Comparison of ENCODE assay signal across 8 mouse cellular contexts in the genomic region with DNA sequence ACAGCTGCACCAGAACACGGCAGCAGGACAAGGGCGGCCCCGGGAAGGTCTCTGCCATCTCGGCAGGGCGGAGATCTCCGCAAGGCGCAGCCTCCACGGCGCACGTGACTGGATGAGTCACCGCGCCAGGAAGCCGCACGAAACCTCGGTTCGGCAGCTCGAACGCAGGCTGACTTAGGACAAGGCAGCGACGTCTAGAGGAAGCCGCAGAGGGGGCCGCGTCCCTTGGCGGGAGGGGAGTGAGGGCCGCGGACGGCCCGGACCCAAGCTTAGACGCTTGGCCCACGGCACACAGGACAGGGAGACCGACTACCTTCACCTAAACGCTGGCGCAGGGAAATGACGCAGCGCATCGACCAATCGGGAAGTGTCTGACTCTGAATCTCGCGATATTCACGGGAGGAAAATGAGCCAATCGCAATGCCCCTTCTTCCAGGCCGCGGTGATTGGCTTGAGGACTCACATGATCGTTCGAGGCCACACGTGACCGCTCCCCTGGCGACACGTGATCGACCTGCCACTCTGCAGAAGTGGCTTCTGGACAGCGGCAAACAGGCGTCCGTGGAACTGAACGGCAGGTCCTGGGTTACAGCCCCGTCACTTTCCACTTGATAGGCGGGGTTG. TPM values are rescaled to one million over a fixed set of nuclear protein-coding genes. Genes with fewer than 3 reads are reported as not detected.
DNase-seq lines count a peak whose midpoint lies in the region; ATAC-seq lines count a peak whose summit lies in the region.

No protein-coding gene starts in this region.

- peak; percentile 97 for DNase-seq in c-Kit-negative CD71-positive TER-119-positive erythroid progenitor cells, embryonic 14.5 days (ENCODE audit: low read depth, low spot score)
- DNase-seq in fibroblast of lung, adult 2 months (ENCODE audit: low read depth): peak; percentile 100
- peak; percentile 99 for DNase-seq in kidney, postnatal 14 days
- DNase-seq in liver, embryonic 13.5 days: peak; percentile 97
- DNase-seq in neural tube, embryonic 10.5 days (ENCODE audit: extremely low spot score, low spot score): peak; percentile 99

- no peaks in the 10 kb centered on the region for H3K9me3 ChIP-seq in heart, embryonic 14.5 days (ENCODE audit: control insufficient read depth, low read length)
- no peaks in the 10 kb centered on the region for H3K9me3 ChIP-seq in liver, embryonic 13.5 days (replicated peaks)
- H3K9me3 ChIP-seq in stomach, embryonic 16.5 days (replicated peaks; ENCODE audit: control insufficient read depth, low read length): no peaks in the 10 kb centered on the region

- H3K9ac ChIP-seq in heart, embryonic 14.5 days (ENCODE audit: low read length): peak overlapping the region; percentile 90
- H3K9ac ChIP-seq in liver, embryonic 13.5 days: peak overlapping the region; percentile 83
- H3K9ac ChIP-seq in stomach, embryonic 16.5 days (ENCODE audit: low read length): peak overlapping the region; percentile 90

- H3K4me2 ChIP-seq in heart, embryonic 14.5 days (ENCODE audit: low read length): peak overlapping the region; percentile 97
- H3K4me2 ChIP-seq in liver, embryonic 13.5 days: peak overlapping the region; percentile 79
- H3K4me2 ChIP-seq in stomach, embryonic 16.5 days (ENCODE audit: low read depth, low read length): peak overlapping the region; percentile 94

- peak; percentile 95 for ATAC-seq in CD4-positive, CD25-positive, alpha-beta regulatory T cell, adult 4 months
- peak; percentile 94 for ATAC-seq in heart, embryonic 14.5 days (ENCODE audit: insufficient number of reproducible peaks, insufficient read depth, low FRiP score, low read depth)
- ATAC-seq in liver, embryonic 13.5 days (ENCODE audit: low read depth): peak; percentile 92
- ATAC-seq in stomach, embryonic 16.5 days (ENCODE audit: insufficient read depth, low FRiP score): peak; percentile 98

- H3K36me3 ChIP-seq in heart, embryonic 14.5 days (ENCODE audit: control insufficient read depth, insufficient read depth, low read length): 0 out of 2 replicates have a peak, but pooled peaks cover 2% of the 10 kb centered on the region
- no peaks in the 10 kb centered on the region for H3K36me3 ChIP-seq in liver, embryonic 13.5 days
- H3K36me3 ChIP-seq in stomach, embryonic 16.5 days (ENCODE audit: control insufficient read depth, insufficient read depth, low read length): no peaks in the 10 kb centered on the region

- H3K27me3 ChIP-seq in heart, embryonic 14.5 days (ENCODE audit: control insufficient read depth, insufficient read depth, low read length): no peaks in the 10 kb centered on the region
- H3K27me3 ChIP-seq in liver, embryonic 13.5 days: no peaks in the 10 kb centered on the region
- H3K27me3 ChIP-seq in stomach, embryonic 16.5 days (ENCODE audit: control insufficient read depth, insufficient read depth, low read length): no peaks in the 10 kb centered on the region

- under 1% methylated on average over 56 of the region's 56 CpGs for WGBS in heart, embryonic 14.5 days
- WGBS in liver, embryonic 13.5 days (ENCODE audit: insufficient replicate concordance): under 1% methylated on average over 56 of the region's 56 CpGs
- under 1% methylated on average over 56 of the region's 56 CpGs for WGBS in stomach, embryonic 16.5 days

- peak overlapping the region; percentile 91 to 94 for H3K27ac ChIP-seq in heart, embryonic 14.5 days (replicated peaks in 1 of 2; ENCODE audit: control insufficient read depth in 1 of 2, insufficient read depth in 1 of 2, low read depth in 2 of 2, low read length in 2 of 2)
- H3K27ac ChIP-seq in liver, embryonic 13.5 days: peak overlapping the region; percentile 77
- H3K27ac ChIP-seq in stomach, embryonic 16.5 days (ENCODE audit: low read length): peak overlapping the region; percentile 96

- H3K4me1 ChIP-seq in heart, embryonic 14.5 days (ENCODE audit: control insufficient read depth in 2 of 2, insufficient read depth in 2 of 2, low read length in 2 of 2): peaks cover 0 to 15% of the 10 kb centered on the region in 2 experiments; a peak in 2 of 4 replicates
- H3K4me1 ChIP-seq in liver, embryonic 13.5 days (replicated peaks): peaks cover 31% of the 10 kb centered on the region
- H3K4me1 ChIP-seq in stomach, embryonic 16.5 days (ENCODE audit: control insufficient read depth, insufficient read depth, low read length): peaks cover 13% of the 10 kb centered on the region

- peak overlapping the region; percentile 72 to 79 for H3K4me3 ChIP-seq in heart, embryonic 14.5 days (ENCODE audit: control insufficient read depth in 1 of 2, insufficient read depth in 1 of 2, low read depth in 1 of 2, low read length in 2 of 2)
- H3K4me3 ChIP-seq in liver, embryonic 13.5 days (replicated peaks): peak overlapping the region; percentile 77
- H3K4me3 ChIP-seq in stomach, embryonic 16.5 days (replicated peaks; ENCODE audit: low read length): peak overlapping the region; percentile 83

RNA-seq across cellular contexts. Expression of a gene that starts 9.9 kb away (rescaled TPM):
- 10 to 100 TPM; 39.7 to 41.0 TPM for polyA plus RNA-seq in CD4-positive, CD25-positive, alpha-beta regulatory T cell, adult 4 months (2017; shearing (Covaris generic))
- polyA plus RNA-seq in heart, embryonic 14.5 days (2014; fragmentation: Nextera tagmentation; extraction: Ambion mirVana): 54.8 and 55.4 TPM in 2 replicates
- polyA plus RNA-seq in liver, embryonic 13.5 days (2015; fragmentation: Nextera tagmentation; extraction: Ambion mirVana): 11.1 and 13.5 TPM in 2 replicates
- polyA plus RNA-seq in stomach, embryonic 16.5 days (2015; fragmentation: Nextera tagmentation; extraction: Ambion mirVana): 42.0 and 44.5 TPM in 2 replicates

Comparison
In these comparisons a context has a peak if more than half of its experiments do, and no peak if none do; other contexts are left out.
1. Peak in every context shown above with its lines: DNase-seq, ATAC-seq, H3K4me3 ChIP-seq and H3K27ac ChIP-seq.